Mouse (Mus musculus) small intestine, adult 2 months (tissue): Measurements from ENCODE around the gene Hivep3. TPM values are rescaled to one million over a fixed set of nuclear protein-coding genes. Genes with fewer than 3 reads are reported as not detected.

Experiments
- H3K27ac ChIP-seq: fragments of 200-500 bp; 2 replicates; pipeline ENCODE4 v1.5.1; 2012; ENCODE audit warnings: low read depth, low read length, control low read depth, inconsistent platforms; ENCODE audit not compliant: insufficient read depth
- H3K27me3 ChIP-seq: fragments of 200-500 bp; 2 replicates; pipeline ENCODE4 v1.6.1; 2012; ENCODE audit warnings: mild to moderate bottlenecking, moderate library complexity, low read length, inconsistent platforms; ENCODE audit not compliant: control insufficient read depth, insufficient read depth
- H3K36me3 ChIP-seq: fragments of 200-500 bp; 2 replicates; pipeline ENCODE4 v1.6.1; 2012; ENCODE audit warnings: mild to moderate bottlenecking, low read length, control low read depth, inconsistent platforms; ENCODE audit not compliant: control insufficient read depth, insufficient read depth
- H3K4me1 ChIP-seq: fragments of 200-500 bp; 2 replicates; pipeline ENCODE4 v1.6.1; 2012; ENCODE audit warnings: low read length, inconsistent platforms, mixed read lengths; ENCODE audit not compliant: control insufficient read depth, insufficient read depth, insufficient read length
- H3K4me3 ChIP-seq: fragments of 200-500 bp; 2 replicates; pipeline ENCODE4 v1.5.1; 2012; ENCODE audit warnings: low read depth, mild to moderate bottlenecking, control low read depth, inconsistent platforms, low read length, moderate library complexity
- CTCF ChIP-seq: fragments of 200-500 bp; IDR thresholded peaks from 2 replicates; pipeline ENCODE4 v1.5.1; 2012; ENCODE audit warnings: low read depth, mild to moderate bottlenecking, control low read depth, inconsistent platforms, low read length, moderate library complexity, mixed read lengths; ENCODE audit not compliant: insufficient replicate concordance, insufficient read length; ENCODE audit errors: extremely low read depth
- POLR2A ChIP-seq: fragments of 200-500 bp; IDR thresholded peaks from 2 replicates; pipeline ENCODE4 v1.6.1; 2012; ENCODE audit warnings: low read depth, mild to moderate bottlenecking, control low read depth, inconsistent platforms, low read length, moderate library complexity
- WGBS: fragments of 180-500 bp; shearing (Covaris S2); methylation state at CpG from one replicate; pipeline ENCODE4 v1.1.7; 2018; 5-methylcytosine and 5-hydroxymethylcytosine counted together
- polyA plus RNA-seq: library from polyadenylated mRNA; depleted of rRNA; stranded (reverse); fragments of >200 nt; gene quantifications from 2 replicates; pipeline ENCODE4 v1.2.3, GENCODE M21; 2012

The Hivep3 gene
- polyA plus RNA-seq, 1 experiment, result 3.3 TPM

DNA sequence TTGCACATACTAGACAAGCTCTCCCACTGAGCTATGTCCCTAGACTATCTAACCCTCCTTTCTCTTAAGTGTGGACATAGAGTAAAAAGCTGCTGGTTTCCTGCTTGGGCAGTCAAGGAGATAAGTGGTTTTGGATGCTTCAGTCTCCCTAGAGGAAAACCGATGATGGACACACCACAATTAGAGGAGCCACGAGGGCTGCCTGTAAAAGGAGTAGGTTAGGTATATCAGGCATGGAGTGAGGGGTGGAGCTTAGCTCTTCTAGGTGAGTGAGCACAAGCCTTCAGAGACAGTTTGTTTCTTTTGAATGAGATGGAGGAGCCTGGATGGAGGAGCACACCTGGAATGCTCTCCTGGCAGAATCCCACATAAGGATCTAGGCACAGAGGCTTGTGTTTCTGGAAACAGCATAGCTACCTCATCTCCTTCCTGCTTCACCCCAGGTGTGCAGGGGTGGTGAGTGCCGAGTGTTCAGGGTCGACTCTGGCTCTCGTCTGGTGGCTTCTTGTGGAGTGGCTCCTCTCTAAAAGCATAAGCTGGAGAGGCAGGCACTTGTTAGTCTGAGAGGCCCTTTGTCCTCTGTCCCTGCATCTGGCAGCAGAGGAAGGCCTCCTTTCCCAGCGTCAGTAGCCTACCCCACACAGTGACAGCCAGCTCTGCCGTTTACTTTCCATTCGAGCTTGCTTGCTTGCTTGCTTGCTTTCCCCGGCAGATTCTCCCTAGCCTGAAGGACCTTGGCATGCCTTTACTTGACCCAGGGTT is 5.9 kb downstream of the Hivep3 start:
- no peaks in the 10 kb centered on the region; the same call in 1 of the 2 replicates for H3K4me1 ChIP-seq
- H3K27me3 ChIP-seq, result peaks cover 2% of the 10 kb centered on the region; the same call in 1 of the 2 replicates
- H3K4me3 ChIP-seq, result no peak overlapping the region
- no peak overlapping the region for H3K27ac ChIP-seq
- 57% methylated on average over 9 of the region's 9 CpGs for WGBS
- TF ChIP-seq POLR2A, result no peak
- TF ChIP-seq CTCF, result no peak
- H3K36me3 ChIP-seq, result no peaks in the 10 kb centered on the region

DNA sequence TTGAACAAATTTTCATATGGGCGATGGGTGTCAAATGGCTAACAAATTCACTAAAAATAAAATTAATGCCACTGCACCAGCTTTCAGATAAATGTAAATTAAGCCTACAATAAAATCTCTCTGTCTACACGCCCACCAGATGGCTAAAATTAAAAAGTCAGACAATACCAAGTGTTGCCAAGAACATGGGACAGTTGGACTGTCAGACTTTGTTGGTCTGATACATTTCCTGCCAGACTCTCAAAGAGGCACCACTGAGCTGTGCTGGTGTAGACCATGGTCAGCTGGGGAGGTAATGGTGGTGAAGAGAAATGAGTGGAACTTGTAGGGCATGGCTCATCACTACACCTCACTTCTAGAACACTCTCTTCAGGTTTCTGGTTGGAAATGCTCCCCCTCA is 14.8 kb downstream of the Hivep3 start:
- Histone ChIP-seq H3K4me1 (no peaks in the 10 kb centered on the region), H3K4me3 (no peak overlapping the region), H3K27ac (no peak overlapping the region), H3K36me3 (no peaks in the 10 kb centered on the region), H3K27me3 (no peaks in the 10 kb centered on the region)
- WGBS, result 82% methylated on average over 2 of the region's 2 CpGs
- TF ChIP-seq CTCF (no peak), POLR2A (no peak)

DNA sequence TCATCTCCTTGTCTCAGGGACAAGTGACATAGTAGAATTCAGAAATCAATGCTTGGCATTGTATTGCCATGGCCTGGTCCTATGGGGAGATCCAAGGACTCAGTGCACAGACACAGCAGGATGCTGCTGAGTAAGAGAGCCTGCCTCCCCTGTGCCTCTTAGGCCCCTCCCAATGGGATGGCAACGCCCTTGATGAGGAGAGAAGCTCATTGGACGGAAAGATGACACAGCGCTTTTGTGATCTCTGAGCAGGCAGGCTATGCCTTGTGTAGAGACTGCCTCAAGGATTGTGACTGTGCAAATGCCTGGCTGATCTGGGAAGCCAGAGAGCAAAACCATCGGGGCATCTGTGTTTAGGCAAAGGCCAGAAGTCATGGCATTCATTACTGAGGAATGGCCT is 16.6 kb downstream of the Hivep3 start:
- Histone ChIP-seq H3K36me3 (no peaks in the 10 kb centered on the region), H3K27ac (no peak overlapping the region), H3K4me1 (no peaks in the 10 kb centered on the region), H3K4me3 (no peak overlapping the region), H3K27me3 (no peaks in the 10 kb centered on the region)
- TF ChIP-seq POLR2A, result no peak
- no peak for TF ChIP-seq CTCF
- 47% methylated on average over 4 of the region's 4 CpGs for WGBS

GRCm38 (mm10) chr4:119750681-119751211 is 17.2 kb downstream of the Hivep3 start:
- no peaks in the 10 kb centered on the region for H3K4me1 ChIP-seq
- H3K36me3 ChIP-seq, result no peaks in the 10 kb centered on the region
- H3K27ac ChIP-seq, result no peak overlapping the region
- WGBS, result 76% methylated on average over 6 of the region's 6 CpGs
- TF ChIP-seq POLR2A, result no peak
- no peak for TF ChIP-seq CTCF
- no peak overlapping the region for H3K4me3 ChIP-seq
- H3K27me3 ChIP-seq, result no peaks in the 10 kb centered on the region

DNA sequence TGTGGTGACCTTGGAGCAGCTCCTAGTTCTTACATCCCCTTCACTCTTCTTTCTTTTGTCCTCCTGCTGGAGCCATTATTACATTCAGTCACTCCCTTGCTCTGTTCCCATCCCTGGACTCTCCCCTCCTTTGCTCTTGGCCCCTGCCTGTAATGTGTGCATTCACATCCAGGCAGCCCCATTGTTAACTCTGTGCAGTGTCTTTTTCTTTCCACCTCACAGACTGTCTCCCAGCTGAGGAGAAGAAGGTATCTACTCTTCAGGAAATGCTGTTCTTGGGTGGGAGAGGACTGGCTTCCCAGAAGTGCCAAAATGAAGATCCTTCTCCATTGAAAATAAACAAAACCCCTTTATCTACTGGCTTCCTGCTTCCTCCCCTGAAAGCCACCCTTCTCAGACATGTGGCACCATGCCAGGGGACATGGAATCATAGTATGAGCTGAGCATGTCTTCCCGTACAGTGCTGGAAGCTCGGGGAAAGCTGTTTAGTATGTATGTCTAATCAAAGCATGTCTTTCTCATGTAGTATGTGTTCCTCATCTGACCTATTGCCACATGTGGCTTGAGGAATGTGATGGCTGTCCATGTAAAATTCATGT is 17.9 kb downstream of the Hivep3 start:
- Histone ChIP-seq H3K27me3 (no peaks in the 10 kb centered on the region), H3K4me3 (no peak overlapping the region), H3K27ac (no peak overlapping the region), H3K4me1 (no peaks in the 10 kb centered on the region), H3K36me3 (no peaks in the 10 kb centered on the region)
- no peak for TF ChIP-seq POLR2A
- no peak for TF ChIP-seq CTCF
- WGBS, result 49% methylated on average over 2 of the region's 2 CpGs

DNA sequence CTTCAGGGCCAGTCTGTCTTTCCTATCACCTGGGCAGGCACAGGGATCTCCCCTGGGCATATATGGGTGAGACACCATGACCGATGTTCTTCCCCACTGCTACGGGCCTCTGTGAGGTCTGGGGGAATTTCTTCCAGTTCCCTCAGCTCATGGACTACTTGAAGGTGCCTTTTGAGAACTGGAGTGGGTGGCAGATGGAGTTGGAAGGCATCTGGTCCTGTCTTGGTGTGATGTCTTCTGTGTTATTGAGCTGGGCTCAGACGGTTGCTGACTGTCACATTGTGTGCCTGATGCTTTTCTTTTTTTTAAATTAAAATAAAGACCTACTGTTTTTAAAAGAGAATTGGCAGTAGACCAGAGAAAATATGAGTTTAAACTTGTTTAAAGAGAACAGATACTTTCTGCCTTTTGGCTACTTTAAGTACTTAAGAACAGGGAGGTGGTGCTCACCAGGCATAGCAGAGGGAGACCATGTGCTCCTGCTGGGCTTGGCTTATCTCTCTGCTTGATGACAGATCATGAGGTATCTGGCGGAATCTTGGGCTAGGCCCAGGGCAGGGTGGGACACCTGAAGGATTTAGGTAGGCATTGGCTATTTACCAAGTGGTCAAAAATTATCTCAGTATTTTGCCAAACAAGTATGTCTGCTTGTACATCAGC is 26.1 kb downstream of the Hivep3 start:
- Histone ChIP-seq H3K27me3 (no peaks in the 10 kb centered on the region), H3K27ac (no peak overlapping the region), H3K4me1 (no peaks in the 10 kb centered on the region), H3K4me3 (no peak overlapping the region), H3K36me3 (no peaks in the 10 kb centered on the region)
- WGBS, result 83% methylated on average over 4 of the region's 4 CpGs
- TF ChIP-seq CTCF, result no peak
- TF ChIP-seq POLR2A, result no peak

GRCm38 (mm10) chr4:119760820-119761219 is 27.2 kb downstream of the Hivep3 start:
- Histone ChIP-seq H3K27ac (no peak overlapping the region), H3K4me3 (no peak overlapping the region), H3K27me3 (no peaks in the 10 kb centered on the region), H3K4me1 (no peaks in the 10 kb centered on the region), H3K36me3 (no peaks in the 10 kb centered on the region)
- WGBS, result 73% methylated on average over 7 of the region's 7 CpGs
- TF ChIP-seq POLR2A (no peak), CTCF (no peak)
